Mouse (Mus musculus) naive thymus-derived CD4-positive, alpha-beta T cell, adult 2 months (primary cell): Measurements from ENCODE around the gene Fdxr.
A peak's percentile ranks its signal among the peaks of the same experiment; 100 is the strongest.

Experiments used
- DNase-seq: peaks from one replicate; pipeline ENCODE4 v3.0.0-alpha.2; 2011; ENCODE audit warnings: low read depth

Gene Fdxr

DNA sequence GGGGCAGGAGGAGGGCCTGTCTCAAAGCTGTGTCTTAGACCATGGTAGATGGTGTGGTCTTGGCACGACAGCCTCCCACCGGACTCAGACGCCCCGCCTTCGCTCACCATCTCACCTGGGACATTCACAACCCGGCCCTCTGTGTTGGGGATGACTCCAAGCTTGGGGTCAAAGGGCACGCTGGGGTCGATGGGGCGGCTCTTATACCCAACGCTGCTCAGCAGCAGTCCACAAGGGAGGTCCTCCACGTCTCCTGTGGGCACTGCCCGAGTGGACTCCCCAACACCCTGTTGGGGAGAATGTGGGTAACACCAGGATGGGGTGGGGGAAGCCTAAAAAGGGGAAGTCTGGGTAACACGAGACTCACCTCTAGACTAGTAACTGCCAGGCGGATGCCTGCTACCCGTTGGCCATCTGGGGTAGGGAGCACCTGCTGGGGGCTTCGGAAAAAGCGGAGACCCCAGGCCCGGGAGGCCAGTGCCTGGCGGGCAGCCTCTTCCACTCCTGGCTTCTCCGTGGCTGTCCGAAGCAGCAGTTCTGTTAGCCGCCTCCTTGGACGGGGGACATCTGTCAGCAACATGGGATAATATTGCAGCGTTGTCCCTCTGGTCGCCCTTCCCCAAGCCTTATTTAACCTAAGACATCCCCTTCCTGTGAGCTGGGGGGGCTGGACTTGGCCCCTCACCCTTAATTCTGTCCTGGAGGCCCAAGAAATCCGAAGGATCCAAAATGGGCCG is 7.4 kb downstream of the Fdxr start:
- no peak for DNase-seq

DNA sequence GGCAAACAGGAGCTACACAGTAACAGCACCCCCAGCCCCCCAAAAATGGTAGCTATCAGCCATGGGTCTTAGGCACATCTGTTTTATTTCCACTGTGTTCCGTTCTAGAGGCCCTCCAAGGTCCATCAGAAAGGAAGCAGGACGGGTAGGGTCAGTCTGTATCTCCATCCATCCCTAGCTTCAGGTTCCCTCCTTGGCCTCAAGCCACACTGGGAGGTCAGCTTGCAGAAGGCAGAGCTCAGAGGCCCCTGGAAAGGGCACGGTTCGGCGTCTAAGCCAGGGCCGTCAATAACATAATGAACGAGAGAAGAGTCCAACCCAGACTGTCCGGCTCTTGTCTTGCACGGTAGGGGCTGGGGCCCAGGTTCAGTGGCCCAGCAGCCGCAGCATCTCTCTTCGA is 8.9 kb downstream of the Fdxr start:
- no peak for DNase-seq

DNA sequence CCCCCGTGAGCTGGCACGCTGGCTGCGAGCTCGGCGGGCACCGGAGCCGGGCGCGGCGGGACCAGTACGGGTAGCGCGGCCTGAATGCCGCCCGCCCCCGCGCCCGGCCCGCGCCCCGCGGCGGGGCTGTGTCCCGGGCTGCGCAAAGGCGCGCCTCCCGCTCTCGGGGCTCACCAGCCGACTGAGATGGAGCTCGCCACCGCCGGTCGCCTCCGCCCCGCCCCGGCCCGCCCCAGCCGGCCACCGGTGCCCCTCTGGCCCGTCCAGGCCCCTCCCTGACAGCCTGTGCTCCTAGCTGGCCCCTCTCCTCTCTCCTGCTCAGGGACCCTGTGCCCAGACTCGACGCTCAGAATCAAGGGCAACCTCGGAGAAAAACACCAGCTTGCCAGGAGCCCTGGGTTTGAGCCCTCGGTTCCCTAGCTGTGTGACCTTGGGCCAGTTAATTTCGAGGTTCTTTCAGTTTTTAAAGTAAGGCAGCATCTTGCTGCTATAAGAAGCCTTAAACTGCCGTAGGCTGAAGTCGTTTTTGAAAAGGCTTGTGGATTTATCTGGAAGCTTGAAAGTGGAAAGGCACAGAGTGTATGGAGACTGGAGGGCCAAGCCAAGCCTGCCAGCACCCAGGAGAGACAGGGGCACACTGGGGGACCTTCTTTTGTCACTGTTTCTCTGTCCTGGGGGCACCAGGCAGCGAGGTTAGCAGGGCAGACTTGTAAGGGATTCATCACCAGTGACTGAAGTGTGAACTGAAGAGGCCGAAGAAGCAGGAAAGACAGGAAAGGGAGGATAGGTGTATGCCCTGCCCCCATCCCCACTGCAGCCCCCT is 9.6 kb downstream of the Fdxr start, which contains the start of gene Grin2c:
Gene Grin2c (minus strand): TSS at position 183 of the 823 bp plus-strand sequence.
- DNase-seq: no peak

DNA sequence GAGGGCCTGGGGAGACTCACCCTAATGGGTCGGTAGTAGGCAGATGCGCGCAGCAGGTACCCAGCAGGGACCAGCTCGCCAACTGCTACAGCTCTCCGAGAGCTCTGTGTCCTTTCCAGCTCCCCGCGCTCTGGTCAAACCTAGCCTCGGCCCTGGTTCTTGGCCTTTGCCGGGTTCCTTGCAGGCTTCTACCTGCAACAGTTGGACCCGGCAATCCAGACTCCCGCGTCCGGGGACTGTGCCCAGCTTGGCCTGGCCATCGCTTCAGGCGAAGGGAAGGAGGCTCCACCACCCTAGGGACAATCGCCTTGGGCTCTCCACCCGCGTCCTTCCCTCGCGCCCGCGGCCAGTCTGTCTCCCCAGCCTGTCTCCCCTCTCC is 10.5 kb downstream of the Fdxr start:
- DNase-seq: no peak

DNA sequence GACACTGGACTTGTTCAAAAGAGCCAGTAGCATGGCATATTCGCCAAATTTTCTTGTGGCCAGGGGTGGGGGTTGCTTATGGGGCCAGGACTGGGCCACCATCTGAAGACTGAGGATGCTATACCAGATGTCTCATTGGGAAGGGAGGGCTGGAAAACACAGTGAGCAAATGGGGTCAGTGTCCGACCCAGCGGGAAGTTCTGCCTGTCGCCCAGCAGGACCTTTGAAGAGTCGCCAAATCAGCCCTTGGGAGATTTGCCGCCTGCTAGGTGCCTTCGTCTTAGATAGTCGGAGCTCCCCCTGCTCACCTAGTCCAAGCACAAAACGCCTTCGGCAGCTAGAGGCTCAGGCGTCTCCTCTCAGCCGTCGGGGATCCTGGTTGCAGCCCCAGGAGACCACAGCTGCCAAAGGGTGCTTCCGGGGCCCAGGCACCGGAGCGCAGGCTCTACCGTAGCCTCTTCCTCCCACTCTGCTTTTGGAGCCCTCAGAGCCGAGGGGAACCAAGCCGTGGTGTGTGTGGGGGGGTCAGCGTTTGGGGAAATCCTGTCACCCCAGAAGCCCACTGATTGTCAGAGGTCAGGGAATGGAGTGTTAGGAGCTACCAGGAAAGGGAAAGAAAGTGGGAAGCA is 11.0 kb downstream of the Fdxr start:
- DNase-seq: peak; percentile 56

DNA sequence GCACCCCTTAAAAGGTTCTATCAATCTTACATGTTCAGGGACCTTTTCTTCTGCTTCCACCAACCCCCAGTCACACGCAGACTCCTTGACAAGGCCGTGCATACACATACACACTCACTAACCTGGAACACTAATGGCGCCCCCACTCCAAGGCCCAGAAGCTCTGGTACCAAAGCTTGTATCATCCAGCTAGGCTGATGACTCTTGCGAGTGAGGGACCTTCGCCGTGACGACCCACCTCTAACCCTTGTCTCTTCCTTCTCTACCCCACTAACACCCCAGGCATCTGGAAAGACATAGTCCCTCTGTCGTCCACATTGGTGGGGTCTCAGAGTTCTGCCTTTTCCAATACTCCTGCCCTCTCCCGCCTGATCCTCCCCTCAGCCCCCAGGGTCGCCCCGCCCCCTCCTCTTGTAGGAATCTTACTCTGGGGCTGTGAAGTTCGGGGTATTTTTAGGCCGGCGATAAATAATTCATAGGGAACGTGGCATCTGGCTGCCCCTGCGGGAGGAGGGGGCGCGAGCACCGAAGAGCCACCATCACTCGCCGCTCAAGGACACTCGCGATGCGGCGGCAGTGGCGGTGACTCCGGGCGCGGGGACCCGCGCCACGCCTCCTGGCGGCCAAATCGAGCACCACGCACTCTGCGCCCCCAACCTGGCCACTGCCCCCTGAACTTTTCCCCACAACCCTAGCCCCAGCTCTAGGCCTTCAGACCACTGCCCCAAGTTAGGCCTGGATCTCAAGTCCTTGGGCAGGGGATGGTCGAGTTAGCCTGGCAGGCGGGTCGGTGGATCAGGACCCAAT is 11.8 kb downstream of the Fdxr start:
- peak; percentile 69 for DNase-seq

DNA sequence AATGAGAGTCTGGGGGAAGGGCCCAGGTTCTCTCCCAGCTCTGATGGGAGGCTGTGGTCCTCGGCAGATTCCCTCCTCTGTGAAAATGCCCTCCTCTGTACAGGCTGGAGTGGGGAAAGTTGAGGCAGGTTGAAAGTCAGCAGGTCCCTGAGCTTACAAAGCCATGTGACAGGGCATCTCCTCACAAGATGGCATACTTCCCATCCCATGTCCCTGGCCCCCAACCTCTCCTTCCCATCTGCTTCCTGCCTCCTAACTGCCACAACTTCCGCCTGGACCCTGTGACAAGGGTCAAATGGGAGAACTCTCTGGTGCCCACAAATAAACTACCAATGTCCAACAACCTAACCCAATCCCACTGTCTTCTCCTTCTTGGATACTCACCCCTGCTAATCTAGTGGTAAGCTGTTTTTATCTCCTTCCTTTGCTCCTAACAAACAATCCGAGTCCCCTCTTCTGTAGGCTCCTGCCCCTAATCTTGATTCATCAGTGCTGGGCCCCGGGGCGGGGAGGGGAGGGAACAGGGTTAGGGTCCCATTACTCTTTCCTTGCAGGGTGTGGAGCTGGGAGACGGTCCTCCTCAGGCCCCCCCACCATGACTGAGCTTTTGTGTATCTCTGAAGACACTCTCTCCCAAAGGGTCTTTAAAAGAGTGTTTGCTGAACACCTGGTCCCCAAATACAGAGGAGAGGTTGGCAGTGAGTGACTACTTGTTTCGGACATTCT is 12.6 kb downstream of the Fdxr start:
- no peak for DNase-seq

DNA sequence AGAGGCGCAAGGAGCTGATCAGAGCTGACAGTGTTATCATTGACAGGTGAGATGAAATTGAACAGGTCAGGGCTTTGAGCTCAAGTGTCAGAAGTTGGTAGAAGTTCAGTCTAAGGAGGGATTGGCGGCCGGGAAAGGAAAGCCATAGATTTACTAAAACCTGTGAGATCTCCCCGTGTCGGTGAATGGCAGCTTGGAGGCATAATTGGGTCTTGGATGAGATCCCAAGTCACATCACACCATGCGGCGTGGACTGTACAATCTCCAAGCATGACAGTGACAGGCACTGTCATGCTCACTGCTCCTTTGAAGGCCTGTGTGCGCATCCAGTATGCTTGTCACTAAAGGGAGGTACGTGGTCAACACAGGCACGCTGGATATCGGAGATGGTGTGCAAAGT is 13.9 kb downstream of the Fdxr start:
- no peak for DNase-seq

DNA sequence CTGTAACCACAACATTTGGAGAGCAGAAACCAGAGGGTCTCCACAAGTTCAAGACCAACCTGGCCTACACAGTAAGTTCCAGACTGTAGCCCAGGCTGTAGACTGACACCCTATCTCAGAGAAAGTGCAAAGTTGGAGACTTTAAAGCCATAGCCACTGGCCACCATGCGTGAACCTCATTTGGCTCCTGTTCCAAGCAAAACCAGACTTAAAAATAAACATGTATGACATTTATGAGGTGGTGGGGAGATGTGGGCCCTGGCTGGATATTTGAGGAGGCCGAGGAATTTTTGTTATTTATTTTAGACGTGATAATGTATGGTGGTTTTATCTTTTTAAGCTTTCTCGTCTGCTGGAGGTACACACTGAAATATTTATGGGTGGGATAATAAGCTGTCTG is 17.7 kb downstream of the Fdxr start:
- no peak for DNase-seq

DNA sequence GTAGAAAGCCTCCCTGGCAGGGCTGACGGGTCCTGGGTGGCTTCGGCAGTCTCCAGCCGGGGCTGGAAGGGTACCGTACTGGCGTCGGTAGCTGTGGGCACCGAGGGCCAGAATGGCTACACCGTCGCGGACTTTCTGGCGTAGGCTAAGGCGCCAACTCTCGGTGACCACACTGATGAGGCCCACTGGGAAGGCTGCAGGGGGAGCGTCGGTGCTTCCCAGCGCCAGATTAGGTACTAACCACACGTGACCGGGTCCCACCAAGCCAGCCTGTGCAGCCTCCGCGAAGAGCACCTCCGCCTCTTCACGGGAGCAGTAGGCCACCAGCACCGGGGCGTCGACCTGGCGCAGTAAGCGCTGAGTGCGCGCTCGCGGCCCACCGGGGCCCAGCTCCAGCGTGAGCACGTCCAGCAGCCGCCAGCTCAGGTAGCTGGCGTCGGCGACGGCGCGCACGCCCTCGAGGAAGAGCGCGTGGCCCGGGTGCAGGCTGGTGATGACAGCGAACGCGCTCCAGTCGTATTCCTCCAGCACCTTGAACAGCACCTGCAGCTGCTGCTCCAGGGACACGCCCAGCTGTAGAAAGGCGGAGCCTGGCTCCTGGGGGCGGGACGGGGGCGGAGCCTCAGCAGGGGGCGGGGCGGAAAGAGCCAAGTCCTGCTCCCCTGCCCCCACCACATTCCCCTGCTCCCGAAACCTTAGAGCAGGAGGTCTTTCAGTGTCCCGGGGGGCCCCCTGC is 18.9 kb downstream of the Fdxr start:
- peak; percentile 46 for DNase-seq

DNA sequence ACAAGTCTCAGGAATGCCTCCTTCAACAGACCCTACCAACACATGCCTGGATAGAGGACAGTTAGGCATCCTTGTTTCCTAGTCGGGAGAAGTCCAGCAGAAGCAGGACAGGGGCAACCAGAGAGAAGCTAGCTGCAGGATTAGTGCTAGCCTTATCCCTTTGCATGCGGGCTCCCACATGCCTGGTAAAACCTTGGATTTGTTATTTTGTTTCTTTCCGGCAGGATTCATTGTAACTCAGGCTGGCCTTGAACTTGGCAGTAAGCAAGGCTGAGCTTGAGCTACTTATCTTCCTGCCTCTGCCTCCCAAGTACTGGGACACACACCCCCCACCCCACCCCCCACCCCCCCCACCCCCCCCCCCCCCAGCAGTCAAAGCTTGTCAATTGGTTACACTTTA is 25.6 kb downstream of the Fdxr start:
- DNase-seq: no peak

DNA sequence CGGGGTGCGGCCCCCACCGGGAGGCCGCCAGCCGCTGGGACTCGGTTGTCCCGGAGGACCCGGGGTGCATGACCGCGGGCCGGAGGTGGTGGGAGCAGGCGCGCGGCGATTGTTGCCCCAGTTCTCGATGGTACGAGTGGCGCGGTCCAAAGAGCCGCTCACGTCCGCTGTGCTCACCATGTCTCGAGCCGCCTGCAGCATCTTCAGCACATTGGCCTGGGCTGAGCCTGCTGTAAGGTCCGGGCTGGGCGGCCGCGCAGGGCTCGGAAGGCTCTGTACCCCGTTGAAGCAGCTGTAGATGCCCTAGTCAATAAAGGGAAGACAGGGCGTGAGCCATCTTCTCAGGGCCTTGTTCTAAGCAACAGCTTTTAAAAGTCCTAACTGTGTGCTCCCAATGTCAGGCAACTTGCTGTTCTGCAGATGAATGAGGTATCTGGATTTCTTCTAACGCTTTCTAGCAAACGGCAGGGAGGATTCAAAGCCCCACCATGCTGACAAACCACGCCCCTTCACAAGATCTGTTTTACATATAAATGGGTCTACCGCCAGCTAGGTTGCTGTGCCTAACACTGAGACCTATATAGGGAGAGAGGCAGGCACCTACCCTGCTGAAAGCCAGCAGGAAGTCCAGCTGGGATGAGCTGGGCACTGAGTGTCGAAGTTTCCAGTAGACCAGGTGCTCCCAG is 26.3 kb downstream of the Fdxr start:
- DNase-seq: no peak

DNA sequence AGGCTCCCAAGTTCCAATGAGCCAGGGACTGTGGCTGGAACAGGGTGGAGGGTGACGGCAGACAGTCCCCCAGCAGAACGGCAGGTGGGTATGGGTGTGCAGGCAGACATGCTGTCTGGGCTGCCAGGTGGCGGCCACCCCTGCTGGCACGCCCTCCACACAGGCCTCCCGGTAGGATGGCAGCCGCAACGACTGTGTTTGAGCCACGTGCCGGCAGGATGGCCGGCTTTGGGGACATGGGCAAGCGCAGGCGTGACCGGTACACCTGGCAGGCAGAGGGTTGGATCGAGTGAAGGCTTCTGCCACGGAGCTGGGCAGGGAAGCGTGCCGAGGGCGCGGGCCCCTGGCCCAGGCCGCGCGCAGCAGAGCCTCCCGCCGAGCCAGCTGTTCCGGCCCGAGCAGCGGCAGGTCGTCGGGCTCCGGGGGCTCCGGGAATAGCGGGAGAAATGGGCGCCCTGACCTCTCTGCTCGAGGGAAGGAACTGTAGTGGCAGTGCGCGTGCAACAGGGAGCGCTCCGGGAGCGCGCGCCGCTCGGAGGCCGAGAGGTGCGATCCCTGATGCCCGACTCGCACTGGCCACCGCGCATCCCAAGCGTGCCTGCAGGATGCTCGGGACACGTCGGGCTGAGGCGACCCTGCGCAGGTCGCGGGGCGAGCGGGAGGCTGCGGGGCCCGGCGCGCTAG is 27.0 kb downstream of the Fdxr start:
- DNase-seq: peak; percentile 40

DNA sequence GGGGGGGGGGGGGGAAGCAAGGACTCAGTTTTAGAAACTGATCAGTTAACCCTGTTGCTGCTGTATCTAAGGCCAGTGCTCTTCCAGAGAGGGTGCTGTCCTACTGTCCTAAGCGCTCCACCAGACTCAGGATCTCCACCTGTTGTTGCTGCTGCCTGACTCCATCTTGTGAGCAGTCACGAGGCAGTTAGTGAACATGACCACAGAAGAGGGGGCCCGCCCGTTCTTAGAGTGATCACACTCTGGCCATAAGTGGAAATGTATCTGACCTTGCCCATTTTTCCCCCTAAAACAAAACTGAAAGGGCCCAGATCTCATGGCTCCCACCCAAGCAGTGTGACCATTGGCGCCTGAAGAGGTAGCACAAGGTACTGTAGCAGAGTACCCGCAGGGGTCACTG is 28.9 kb downstream of the Fdxr start:
- no peak for DNase-seq

DNA sequence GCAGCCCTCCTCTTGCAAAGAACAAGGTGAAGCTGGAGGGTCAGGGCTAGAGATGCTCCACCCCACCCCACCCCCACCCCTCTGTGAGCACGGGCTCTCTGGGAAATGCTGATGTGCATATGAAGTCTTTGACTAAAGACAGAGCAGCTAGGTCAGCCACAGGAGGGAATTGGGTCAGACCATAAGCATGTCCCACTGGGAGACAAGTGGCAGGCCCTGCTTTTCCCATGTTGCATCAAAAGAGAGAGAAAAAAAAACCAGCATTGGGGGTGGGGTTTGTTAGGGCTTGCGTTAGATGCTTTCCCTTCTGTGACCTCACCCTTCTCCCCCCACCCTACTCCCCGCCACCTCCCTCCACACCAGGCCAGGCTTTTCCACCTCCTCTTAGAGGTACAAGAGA is 29.6 kb downstream of the Fdxr start:
- DNase-seq: no peak

DNA sequence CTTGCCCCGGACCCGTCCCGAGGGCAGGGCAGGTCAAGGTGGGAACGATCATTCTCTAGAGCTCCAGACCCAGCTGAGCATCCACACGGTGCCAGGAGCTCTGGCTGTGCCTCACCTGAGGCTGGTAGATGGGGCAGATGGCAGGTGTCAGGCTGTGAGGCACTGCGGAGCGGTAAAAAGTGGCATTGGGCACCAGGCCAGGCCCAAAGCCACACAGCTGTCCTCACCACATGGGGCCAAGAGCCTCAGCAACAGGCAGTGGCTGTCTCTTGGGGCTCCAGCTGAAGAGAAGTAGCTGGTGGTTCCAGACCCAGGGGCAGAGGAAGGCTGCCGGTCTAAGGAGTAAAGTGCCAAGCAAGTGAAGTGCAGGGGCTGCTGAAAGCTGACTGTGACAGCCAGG is 30.5 kb downstream of the Fdxr start:
- DNase-seq: no peak

DNA sequence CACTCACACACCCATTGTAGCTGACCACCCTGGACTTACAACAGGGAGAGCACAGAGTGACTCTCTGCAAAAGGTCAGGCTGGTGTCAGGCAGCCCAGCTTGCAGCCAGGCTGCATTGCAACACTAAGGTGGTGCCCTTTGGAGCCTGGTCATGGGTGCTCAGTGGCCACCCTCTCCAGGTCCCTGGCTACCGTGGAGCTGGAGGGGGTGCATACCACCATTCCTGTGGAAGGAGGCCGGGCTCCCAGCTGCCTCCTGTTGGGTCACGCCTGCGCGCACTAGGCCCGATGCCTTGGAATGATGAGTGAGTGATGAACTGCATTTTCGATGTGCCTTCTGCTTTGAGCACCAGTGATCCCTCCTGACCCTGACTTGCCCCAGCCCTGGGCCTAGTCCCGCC is 32.0 kb downstream of the Fdxr start:
- DNase-seq: no peak

DNA sequence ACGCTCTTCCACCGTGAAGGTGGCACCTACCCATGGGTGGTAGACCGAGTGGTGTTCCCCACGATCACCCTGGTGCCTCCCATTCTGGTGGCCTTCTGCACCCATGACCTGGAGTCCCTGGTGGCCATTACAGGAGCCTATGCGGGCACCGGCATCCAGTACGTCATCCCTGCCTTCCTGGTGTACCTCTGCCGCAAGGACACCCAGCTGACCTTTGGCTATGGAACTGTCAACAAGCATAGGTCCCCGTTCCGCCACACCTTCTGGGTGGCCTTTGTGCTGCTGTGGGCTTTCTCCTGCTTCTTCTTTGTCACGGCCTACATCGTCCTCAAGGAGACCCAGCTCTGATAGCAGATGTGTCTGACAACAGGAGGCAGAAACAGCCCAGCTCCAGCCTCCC is 33.1 kb downstream of the Fdxr start:
- no peak for DNase-seq

DNA sequence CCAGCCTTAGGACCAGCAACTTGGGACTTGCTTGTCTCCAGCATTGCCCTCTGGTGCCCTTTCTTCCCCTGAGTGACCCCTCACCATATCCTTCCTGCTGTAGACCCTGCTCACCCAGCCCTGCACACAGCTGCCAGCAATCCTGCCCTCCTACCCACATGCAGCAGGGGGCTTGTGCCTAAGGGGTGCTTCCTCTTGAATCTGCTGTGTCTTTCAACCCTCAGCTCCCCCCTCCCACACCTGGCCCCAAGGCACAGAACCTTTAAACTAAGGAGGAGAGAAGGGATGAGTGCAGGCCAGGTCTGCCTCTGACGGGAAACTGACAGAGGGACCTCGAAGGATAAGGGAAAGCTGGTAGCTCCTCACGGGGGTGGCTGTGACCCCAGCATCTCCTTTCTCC is 34.1 kb downstream of the Fdxr start:
- DNase-seq: no peak

DNA sequence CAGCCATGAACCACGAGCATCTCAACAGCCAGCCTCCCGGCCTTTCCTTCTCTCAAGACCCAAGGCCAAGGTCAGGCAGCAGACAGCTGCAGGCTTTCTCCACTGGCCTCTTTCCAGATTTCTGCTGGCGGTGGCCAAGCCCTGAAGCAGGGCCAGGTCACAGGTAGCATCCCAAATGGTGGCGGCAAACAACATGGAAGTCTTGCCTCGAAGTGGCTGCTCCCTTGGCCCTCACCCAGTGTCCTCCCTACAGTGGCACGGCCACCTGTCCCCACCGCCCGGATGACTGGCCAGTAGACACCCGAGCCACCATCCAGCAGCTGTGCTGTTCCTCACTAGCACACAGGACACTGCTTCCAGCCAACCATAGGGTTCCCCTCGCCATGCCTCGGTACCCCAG is 35.4 kb downstream of the Fdxr start:
- DNase-seq: no peak
